9 mouse cellular contexts compared by ENCODE assay signal in the genomic region with DNA sequence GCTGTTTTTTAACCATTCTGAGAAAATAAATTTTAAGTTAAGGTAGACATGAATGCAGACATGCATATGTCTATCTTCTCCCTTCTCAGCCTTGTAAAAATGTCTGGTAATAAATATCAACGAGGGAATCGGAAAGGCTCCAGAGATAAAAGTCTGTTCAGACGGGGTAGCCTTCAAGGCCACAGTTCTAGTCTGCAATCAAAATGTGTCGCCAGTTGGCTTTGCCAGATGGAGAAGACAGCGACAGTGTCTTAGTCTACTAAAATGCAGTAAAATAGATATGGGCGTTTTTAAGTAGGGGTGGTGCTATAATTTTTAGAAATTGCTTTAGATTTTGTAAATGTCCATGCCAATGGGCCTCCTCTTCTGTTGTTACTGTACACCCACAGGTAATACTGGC. TPM values are rescaled to one million over a fixed set of nuclear protein-coding genes. Genes with fewer than 3 reads are reported as not detected.
DNase-seq lines count a peak whose midpoint lies in the region; ATAC-seq and TF ChIP-seq lines count a peak whose summit lies in the region.
"Had no signal": no experiment of that assay in that cellular context is flagged by ENCODE, and none has a peak within 500 bp of the region (broad histone marks: within the 10 kb centered on the region; RNA-seq: fewer than 3 reads in every experiment).

No protein-coding gene starts in this region.

- H3K4me1 ChIP-seq in kidney, postnatal 0 days (replicated peaks; ENCODE audit: insufficient read depth, low read length): peaks cover 23% of the 10 kb centered on the region
- peaks cover 2% of the 10 kb centered on the region; the same call in 1 of the 2 replicates for H3K4me1 ChIP-seq in cortical plate, adult 2 months (ENCODE audit: control insufficient read depth, insufficient read depth, low read length)
- H3K4me1 ChIP-seq in hindbrain, embryonic 16.5 days (ENCODE audit: control insufficient read depth, insufficient read depth, low read depth, low read length): peaks cover 30% of the 10 kb centered on the region
- H3K4me1 ChIP-seq in midbrain, embryonic 16.5 days (ENCODE audit: control insufficient read depth, insufficient read depth, low read length): peaks cover 46% of the 10 kb centered on the region

- 26% methylated on average over 6 of the region's 6 CpGs for WGBS in kidney, postnatal 0 days
- 64% methylated on average over 6 of the region's 6 CpGs for WGBS in hindbrain, embryonic 16.5 days
- WGBS in midbrain, embryonic 16.5 days: 60% methylated on average over 6 of the region's 6 CpGs

- no peaks in the 10 kb centered on the region for H3K9me3 ChIP-seq in kidney, postnatal 0 days (replicated peaks; ENCODE audit: low read length)
- H3K9me3 ChIP-seq in hindbrain, embryonic 16.5 days (ENCODE audit: control insufficient read depth, low read length): no peaks in the 10 kb centered on the region
- H3K9me3 ChIP-seq in midbrain, embryonic 16.5 days (replicated peaks; ENCODE audit: control insufficient read depth, low read length, poor library complexity, severe bottlenecking): no peaks in the 10 kb centered on the region

- no peak for TF ChIP-seq POLR2A in cortical plate, adult 2 months (IDR thresholded peaks at IDR 0.05; ENCODE audit: extremely low read depth, insufficient read depth, low read length)

- no peak for TF ChIP-seq CTCF in kidney, postnatal 0 days (IDR thresholded peaks at IDR 0.05; ENCODE audit: low read depth)
- TF ChIP-seq CTCF in cortical plate, adult 2 months (IDR thresholded peaks at IDR 0.05; ENCODE audit: extremely low read depth, insufficient read depth, low read length): no peak

- peak overlapping the region; percentile 56 for H3K4me2 ChIP-seq in kidney, postnatal 0 days (ENCODE audit: low read length)
- H3K4me2 ChIP-seq in hindbrain, embryonic 16.5 days (ENCODE audit: low read length): peak overlapping the region; percentile 62
- H3K4me2 ChIP-seq in midbrain, embryonic 16.5 days (ENCODE audit: low read length): peak overlapping the region; percentile 87

- H3K27me3 ChIP-seq in kidney, postnatal 0 days (ENCODE audit: insufficient read depth, low read length): no peaks in the 10 kb centered on the region
- H3K27me3 ChIP-seq in hindbrain, embryonic 16.5 days (replicated peaks; ENCODE audit: control insufficient read depth, insufficient read depth, low read length): no peaks in the 10 kb centered on the region
- H3K27me3 ChIP-seq in midbrain, embryonic 16.5 days (ENCODE audit: control insufficient read depth, insufficient read depth, low read depth, low read length): no peaks in the 10 kb centered on the region

- H3K36me3 ChIP-seq in kidney, postnatal 0 days (ENCODE audit: insufficient read depth, low read length): 0 out of 2 replicates have a peak, but pooled peaks cover 10% of the 10 kb centered on the region
- H3K36me3 ChIP-seq in hindbrain, embryonic 16.5 days (ENCODE audit: control insufficient read depth, insufficient read depth, low read length): peaks cover 4% of the 10 kb centered on the region; the same call in 1 of the 2 replicates
- peaks cover 5% of the 10 kb centered on the region; the same call in 1 of the 2 replicates for H3K36me3 ChIP-seq in midbrain, embryonic 16.5 days (ENCODE audit: control insufficient read depth, insufficient read depth, low read length)

- DNase-seq in kidney, postnatal 0 days (ENCODE audit: low spot score): no peak
- no peak for DNase-seq in kidney, adult 11 months
- no peak for DNase-seq in embryo, embryonic 11 days
- DNase-seq in spleen, postnatal 4 days (ENCODE audit: low spot score in 2 of 2): no peak
- DNase-seq in left cerebral cortex, adult 8-10 months (ENCODE audit: low spot score in 2 of 2): no peak

- no peak overlapping the region for H3K27ac ChIP-seq in kidney, postnatal 0 days
- H3K27ac ChIP-seq in cortical plate, adult 2 months (ENCODE audit: insufficient read depth, low read length): no peak overlapping the region
- H3K27ac ChIP-seq in hindbrain, embryonic 16.5 days (ENCODE audit: low read depth, low read length): no peak overlapping the region
- no peak overlapping the region for H3K27ac ChIP-seq in midbrain, embryonic 16.5 days (ENCODE audit: low read length)

- H3K9ac ChIP-seq in kidney, postnatal 0 days (ENCODE audit: low read depth, low read length): no peak overlapping the region; the same call in 1 of the 2 replicates
- no peak overlapping the region for H3K9ac ChIP-seq in hindbrain, embryonic 16.5 days (ENCODE audit: low read depth, low read length)
- no peak overlapping the region for H3K9ac ChIP-seq in midbrain, embryonic 16.5 days (ENCODE audit: low read depth, low read length)

- ATAC-seq in kidney, postnatal 0 days (replicated peaks; ENCODE audit: low FRiP score, low read depth): no peak
- ATAC-seq in hindbrain, embryonic 16.5 days: no peak
- ATAC-seq in midbrain, embryonic 16.5 days: no peak

- peak overlapping the region; percentile 73 for H3K4me3 ChIP-seq in kidney, postnatal 0 days (replicated peaks; ENCODE audit: low read depth, low read length)
- H3K4me3 ChIP-seq in cortical plate, adult 2 months (ENCODE audit: insufficient read depth, low read length): peak overlapping the region; percentile 86; the same call in 1 of the 2 replicates
- peak overlapping the region; percentile 24 for H3K4me3 ChIP-seq in hindbrain, embryonic 16.5 days (ENCODE audit: low read length)
- H3K4me3 ChIP-seq in midbrain, embryonic 16.5 days (ENCODE audit: low read depth, low read length): peak overlapping the region; percentile 23

RNA-seq across cellular contexts. Expression of gene Proser1, which starts 1.9 kb away (rescaled TPM):
- polyA plus RNA-seq in kidney, postnatal 0 days (2015; fragmentation: Nextera tagmentation; extraction: Ambion mirVana): 14.8 and 15.8 TPM in 2 replicates
- 12.6 and 12.7 TPM in 2 replicates for polyA plus RNA-seq in cortical plate, adult 2 months (2012; rRNA removed)
- polyA plus RNA-seq in hindbrain, embryonic 16.5 days (2015; fragmentation: Nextera tagmentation; extraction: Ambion mirVana): 13.5 and 16.1 TPM in 2 replicates
- polyA plus RNA-seq in midbrain, embryonic 16.5 days (2015; fragmentation: Nextera tagmentation; extraction: Ambion mirVana): 17.5 and 20.1 TPM in 2 replicates
- total RNA-seq in left cerebral cortex, adult 8-10 months (2022): 10 to 100 TPM; 18.0 to 20.6 (median 19.4) TPM

RNA-seq across cellular contexts. Expression of gene Nhlrc3, which starts 2.2 kb away (rescaled TPM):
- polyA plus RNA-seq in kidney, postnatal 0 days (2015; fragmentation: Nextera tagmentation; extraction: Ambion mirVana): 8.3 and 10.4 TPM in 2 replicates
- 7.5 and 8.2 TPM in 2 replicates for polyA plus RNA-seq in cortical plate, adult 2 months (2012; rRNA removed)
- 8.1 and 9.3 TPM in 2 replicates for polyA plus RNA-seq in hindbrain, embryonic 16.5 days (2015; fragmentation: Nextera tagmentation; extraction: Ambion mirVana)
- polyA plus RNA-seq in midbrain, embryonic 16.5 days (2015; fragmentation: Nextera tagmentation; extraction: Ambion mirVana): 11.1 and 11.6 TPM in 2 replicates
- total RNA-seq in left cerebral cortex, adult 8-10 months (2022): 10 to 100 TPM in 3 of 4 experiments, 1 to 10 TPM in 1; 9.6 to 12.8 (median 12.1) TPM

RNA-seq across cellular contexts. Expression of gene Stoml3, which starts 23.1 kb away (rescaled TPM):
- polyA plus RNA-seq in kidney, postnatal 0 days (2015; fragmentation: Nextera tagmentation; extraction: Ambion mirVana): 0.10 TPM in 1 of 2 replicates, not detected in the other
- polyA plus RNA-seq in cortical plate, adult 2 months (2012; rRNA removed): 0.21 and 0.35 TPM in 2 replicates
- polyA plus RNA-seq in hindbrain, embryonic 16.5 days (2015; fragmentation: Nextera tagmentation; extraction: Ambion mirVana): 0.09 TPM in 1 of 2 replicates, not detected in the other
- not detected in 2 replicates for polyA plus RNA-seq in midbrain, embryonic 16.5 days (2015; fragmentation: Nextera tagmentation; extraction: Ambion mirVana)
- total RNA-seq in left cerebral cortex, adult 8-10 months (2022): under 1 TPM; 0.41 to 0.99 (median 0.53) TPM
- total RNA-seq: hematopoietic stem cell, adult 5-6 weeks had no signal

Comparison
In these comparisons a context has a peak if more than half of its experiments do, and no peak if none do; other contexts are left out.
1. H3K4me3 ChIP-seq: peak in every context shown above with its lines; median percentile 86 in cortical plate, adult 2 months; 73 in kidney, postnatal 0 days; 24 in hindbrain, embryonic 16.5 days; 23 in midbrain, embryonic 16.5 days.